Mouse (Mus musculus) embryonic facial prominence, embryonic 12.5 days (tissue): ENCODE results near the gene 4930539E08Rik. TPM values are rescaled to one million over a fixed set of nuclear protein-coding genes. Genes with fewer than 3 reads are reported as not detected.

Source experiments
- ATAC-seq: fragments of 200-750 bp; cut with Nextera tagmentation; 2 replicates; pipeline ENCODE4 v1.8.0; 2017; ENCODE audit not compliant: insufficient number of reproducible peaks, insufficient read depth, low FRiP score, low TSS enrichment
- H3K27ac ChIP-seq: fragments of 300-500 bp; sonication (generic); 2 replicates; pipeline ENCODE4 v1.5.1; 2016; ENCODE audit warnings: mild to moderate bottlenecking
- H3K27me3 ChIP-seq: fragments of 300-500 bp; sonication (generic); 2 replicates; pipeline ENCODE4 v1.6.1; 2016; ENCODE audit warnings: mild to moderate bottlenecking, moderate library complexity
- H3K36me3 ChIP-seq: fragments of 300-500 bp; sonication (generic); 2 replicates; pipeline ENCODE4 v1.6.1; 2016; ENCODE audit warnings: mild to moderate bottlenecking
- H3K4me1 ChIP-seq: fragments of 300-500 bp; sonication (generic); 2 replicates; pipeline ENCODE4 v1.6.1; 2016
- H3K4me2 ChIP-seq: fragments of 300-500 bp; sonication (generic); replicated peaks from 2 replicates; pipeline ENCODE4 v1.6.1; 2016; ENCODE audit warnings: mild to moderate bottlenecking, moderate library complexity
- H3K4me3 ChIP-seq: fragments of 300-500 bp; sonication (generic); 2 replicates; pipeline ENCODE4 v1.5.1; 2016; ENCODE audit warnings: mild to moderate bottlenecking
- H3K9ac ChIP-seq: fragments of 300-500 bp; sonication (generic); 2 replicates; pipeline ENCODE4 v1.6.1; 2016; ENCODE audit warnings: mild to moderate bottlenecking, moderate library complexity
- H3K9me3 ChIP-seq: fragments of 300-500 bp; sonication (generic); 2 replicates; pipeline ENCODE4 v1.6.1; 2016; ENCODE audit warnings: mild to moderate bottlenecking, moderate library complexity
- WGBS: fragments of 180-500 bp; shearing (Covaris S2); methylation state at CpG from one replicate; pipeline ENCODE4 v1.1.7; 2016; 5-methylcytosine and 5-hydroxymethylcytosine counted together
- polyA plus RNA-seq: library from polyadenylated mRNA; unstranded; fragments of >200 nt; fragmentation: Nextera tagmentation; extraction: Ambion mirVana; gene quantifications from 2 replicates; pipeline ENCODE4 v1.2.1, GENCODE M21; 2016

The 4930539E08Rik gene
- polyA plus RNA-seq, 1 experiment from 2014 or later: 0.15 TPM

DNA sequence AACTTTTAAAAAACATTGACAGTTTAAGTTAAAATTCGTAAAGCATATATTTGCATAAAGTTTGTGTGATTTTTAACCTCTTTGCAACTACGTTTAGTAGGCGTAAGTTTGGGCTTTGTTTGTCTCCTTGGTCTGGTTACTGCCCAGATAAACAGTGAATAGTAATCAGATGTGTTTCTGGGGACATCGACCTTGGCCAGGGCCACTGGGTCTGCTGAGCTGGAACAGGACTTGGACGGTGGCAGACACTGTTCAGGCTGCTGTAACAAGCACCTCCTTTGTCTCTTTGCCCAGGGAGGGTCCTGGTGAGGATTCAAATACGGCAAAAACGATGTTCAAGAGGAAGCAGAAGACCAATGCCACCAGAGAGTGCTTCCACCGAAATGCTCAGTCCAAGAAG lies 29.9 kb downstream of the 4930539E08Rik start:
- Histone ChIP-seq H3K27ac (no peak overlapping the region), H3K4me1 (no peaks in the 10 kb centered on the region), H3K36me3 (no peaks in the 10 kb centered on the region), H3K4me3 (no peak overlapping the region), H3K27me3 (peaks cover 8% of the 10 kb centered on the region; the same call in 1 of the 2 replicates), H3K4me2 (no peak overlapping the region), H3K9ac (no peak overlapping the region), H3K9me3 (no peaks in the 10 kb centered on the region; the same call in 1 of the 2 replicates)
- WGBS: 81% methylated on average over 8 of the region's 8 CpGs
- no peak for ATAC-seq

GRCm38 (mm10) chr17:28883941-28884516 lies 31.1 kb downstream of the 4930539E08Rik start:
- H3K4me1 ChIP-seq: no peaks in the 10 kb centered on the region
- no peaks in the 10 kb centered on the region for H3K36me3 ChIP-seq
- no peak overlapping the region for H3K4me3 ChIP-seq
- ATAC-seq: no peak
- H3K4me2 ChIP-seq: no peak overlapping the region
- H3K27ac ChIP-seq: no peak overlapping the region
- H3K27me3 ChIP-seq: peaks cover 10% of the 10 kb centered on the region; the same call in 1 of the 2 replicates
- no peaks in the 10 kb centered on the region; the same call in 1 of the 2 replicates for H3K9me3 ChIP-seq
- WGBS: 68% methylated on average over 10 of the region's 10 CpGs
- H3K9ac ChIP-seq: no peak overlapping the region

- Histone ChIP-seq H3K9ac (no peak overlapping the region), H3K4me2 (no peak overlapping the region), H3K36me3 (no peaks in the 10 kb centered on the region), H3K27me3 (peaks cover 10% of the 10 kb centered on the region; the same call in 1 of the 2 replicates), H3K4me3 (no peak overlapping the region), H3K9me3 (no peaks in the 10 kb centered on the region), H3K27ac (no peak overlapping the region), H3K4me1 (no peaks in the 10 kb centered on the region)
- no peak for ATAC-seq
- 53% methylated on average over 8 of the region's 8 CpGs for WGBS
Observed at GRCm38 (mm10) chr17:28882810-28883209, 32.3 kb downstream of the 4930539E08Rik start.

DNA sequence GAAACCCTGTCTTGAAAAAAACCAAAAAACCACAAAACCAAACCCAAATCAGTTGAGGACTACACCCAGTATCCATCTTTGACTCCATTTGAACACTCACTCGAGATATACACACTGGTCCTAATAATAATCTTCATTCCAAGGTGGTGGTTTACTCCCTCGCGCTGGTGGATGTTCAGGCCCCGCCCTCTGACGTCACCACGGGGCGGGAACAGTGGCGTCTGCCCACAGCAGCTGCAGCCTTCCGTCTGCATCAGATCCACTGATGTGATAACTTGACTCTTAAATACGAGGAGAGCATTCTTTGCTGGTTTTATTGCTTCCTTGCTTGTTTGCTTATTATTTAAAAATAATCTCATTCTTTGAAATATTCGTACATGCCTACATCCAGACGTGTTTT lies 32.8 kb downstream of the 4930539E08Rik start:
- no peak overlapping the region for H3K9ac ChIP-seq
- H3K4me1 ChIP-seq: no peaks in the 10 kb centered on the region
- no peak overlapping the region for H3K4me3 ChIP-seq
- H3K27ac ChIP-seq: no peak overlapping the region
- peaks cover 10% of the 10 kb centered on the region; the same call in 1 of the 2 replicates for H3K27me3 ChIP-seq
- 6% methylated on average over 12 of the region's 12 CpGs for WGBS
- no peaks in the 10 kb centered on the region for H3K36me3 ChIP-seq
- no peak for ATAC-seq
- H3K9me3 ChIP-seq: no peaks in the 10 kb centered on the region
- H3K4me2 ChIP-seq: no peak overlapping the region

GRCm38 (mm10) chr17:28879931-28880391 lies 35.2 kb downstream of the 4930539E08Rik start:
- H3K27ac ChIP-seq: no peak overlapping the region
- no peak overlapping the region for H3K9ac ChIP-seq
- no peaks in the 10 kb centered on the region for H3K36me3 ChIP-seq
- H3K4me2 ChIP-seq: 0 out of 2 replicates have a peak overlapping the region, but pooled peaks have one; percentile 17
- H3K27me3 ChIP-seq: peaks cover 10% of the 10 kb centered on the region; the same call in 1 of the 2 replicates
- no peaks in the 10 kb centered on the region for H3K9me3 ChIP-seq
- no peaks in the 10 kb centered on the region; the same call in 1 of the 2 replicates for H3K4me1 ChIP-seq
- 0 out of 2 replicates have a peak, but pooled peaks have one; percentile 35 for ATAC-seq
- 6% methylated on average over 18 of the region's 18 CpGs for WGBS
- H3K4me3 ChIP-seq: no peak overlapping the region

GRCm38 (mm10) chr17:28876821-28877220 lies 38.3 kb downstream of the 4930539E08Rik start:
- Histone ChIP-seq H3K27me3 (peaks cover 10% of the 10 kb centered on the region; the same call in 1 of the 2 replicates), H3K36me3 (no peaks in the 10 kb centered on the region), H3K9ac (no peak overlapping the region), H3K4me1 (no peaks in the 10 kb centered on the region; the same call in 1 of the 2 replicates), H3K4me3 (no peak overlapping the region), H3K27ac (no peak overlapping the region), H3K9me3 (no peaks in the 10 kb centered on the region), H3K4me2 (0 out of 2 replicates have a peak overlapping the region, but pooled peaks have one; percentile 19)
- 14% methylated on average over 19 of the region's 19 CpGs for WGBS
- ATAC-seq: no peak

GRCm38 (mm10) chr17:28876331-28876730 lies 38.8 kb downstream of the 4930539E08Rik start:
- Histone ChIP-seq H3K4me1 (no peaks in the 10 kb centered on the region; the same call in 1 of the 2 replicates), H3K27ac (no peak overlapping the region), H3K9ac (no peak overlapping the region), H3K4me3 (no peak overlapping the region), H3K36me3 (no peaks in the 10 kb centered on the region), H3K4me2 (no peak overlapping the region), H3K9me3 (no peaks in the 10 kb centered on the region), H3K27me3 (peaks cover 6% of the 10 kb centered on the region; the same call in 1 of the 2 replicates)
- no peak for ATAC-seq
- 62% methylated on average over 5 of the region's 5 CpGs for WGBS

DNA sequence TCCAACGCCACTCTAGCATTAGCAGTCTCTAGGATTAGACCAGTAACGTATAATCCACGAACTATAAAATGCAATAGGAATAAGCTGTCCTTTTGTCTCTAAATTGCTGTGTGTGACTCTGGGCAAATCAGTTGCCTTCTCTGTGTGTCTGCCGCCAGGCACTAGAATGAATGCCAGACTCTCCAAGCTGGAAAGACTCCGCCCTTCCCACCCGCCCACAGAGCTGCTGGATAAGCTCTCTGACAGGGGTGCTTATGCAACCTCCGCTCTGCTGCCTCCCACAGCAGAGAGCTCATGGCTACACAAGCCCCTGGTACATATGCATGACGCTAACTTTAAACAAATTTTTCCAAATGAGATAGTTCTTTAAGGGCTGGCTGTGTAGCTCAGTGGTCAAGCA lies 39.8 kb downstream of the 4930539E08Rik start:
- no peaks in the 10 kb centered on the region; the same call in 1 of the 2 replicates for H3K4me1 ChIP-seq
- ATAC-seq: 0 out of 2 replicates have a peak, but pooled peaks have one; percentile 26
- H3K27ac ChIP-seq: no peak overlapping the region
- no peak overlapping the region for H3K9ac ChIP-seq
- H3K4me2 ChIP-seq: no peak overlapping the region
- no peaks in the 10 kb centered on the region for H3K36me3 ChIP-seq
- H3K27me3 ChIP-seq: 0 out of 2 replicates have a peak, but pooled peaks cover 2% of the 10 kb centered on the region
- H3K4me3 ChIP-seq: no peak overlapping the region
- 45% methylated on average over 8 of the region's 8 CpGs for WGBS
- H3K9me3 ChIP-seq: no peaks in the 10 kb centered on the region

GRCm38 (mm10) chr17:28874825-28875224 lies 40.3 kb downstream of the 4930539E08Rik start:
- Histone ChIP-seq H3K9me3 (no peaks in the 10 kb centered on the region), H3K4me2 (no peak overlapping the region), H3K27me3 (no peaks in the 10 kb centered on the region), H3K4me1 (no peaks in the 10 kb centered on the region; the same call in 1 of the 2 replicates), H3K36me3 (no peaks in the 10 kb centered on the region), H3K4me3 (no peak overlapping the region), H3K9ac (no peak overlapping the region), H3K27ac (no peak overlapping the region)
- ATAC-seq: no peak
- WGBS: 76% methylated on average over 7 of the region's 7 CpGs

DNA sequence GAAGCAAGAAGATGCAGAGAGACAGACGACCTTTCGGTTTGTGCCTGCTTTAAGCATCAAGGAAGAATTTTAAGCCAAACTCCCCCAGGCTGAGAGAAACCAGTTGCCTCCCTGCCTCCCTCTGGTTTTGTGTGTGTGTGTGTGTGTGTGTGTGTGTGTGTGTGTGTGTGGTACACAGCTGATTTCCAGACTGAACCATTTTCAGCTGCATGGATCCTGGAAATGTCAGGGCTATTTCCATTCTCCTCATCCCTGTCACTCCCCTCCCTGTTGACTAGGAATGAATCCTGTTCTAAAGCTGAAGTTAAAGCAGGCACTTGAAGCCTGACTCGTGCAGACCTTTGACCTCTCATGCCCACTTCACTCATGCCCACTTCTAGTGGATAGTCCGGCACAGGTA lies 40.9 kb downstream of the 4930539E08Rik start:
- 75% methylated on average over 4 of the region's 4 CpGs for WGBS
- H3K9me3 ChIP-seq: no peaks in the 10 kb centered on the region
- no peak overlapping the region for H3K4me2 ChIP-seq
- H3K27me3 ChIP-seq: no peaks in the 10 kb centered on the region
- H3K4me1 ChIP-seq: no peaks in the 10 kb centered on the region; the same call in 1 of the 2 replicates
- H3K27ac ChIP-seq: no peak overlapping the region
- no peak overlapping the region for H3K9ac ChIP-seq
- ATAC-seq: no peak
- no peaks in the 10 kb centered on the region for H3K36me3 ChIP-seq
- H3K4me3 ChIP-seq: no peak overlapping the region

- ATAC-seq: no peak
- no peak overlapping the region for H3K27ac ChIP-seq
- H3K9ac ChIP-seq: no peak overlapping the region
- H3K4me2 ChIP-seq: no peak overlapping the region
- no peaks in the 10 kb centered on the region; the same call in 1 of the 2 replicates for H3K4me1 ChIP-seq
- WGBS: 86% methylated on average over 7 of the region's 7 CpGs
- H3K36me3 ChIP-seq: no peaks in the 10 kb centered on the region
- H3K27me3 ChIP-seq: no peaks in the 10 kb centered on the region
- no peak overlapping the region for H3K4me3 ChIP-seq
- no peaks in the 10 kb centered on the region for H3K9me3 ChIP-seq
Observed at GRCm38 (mm10) chr17:28872322-28872721, 42.8 kb downstream of the 4930539E08Rik start.

DNA sequence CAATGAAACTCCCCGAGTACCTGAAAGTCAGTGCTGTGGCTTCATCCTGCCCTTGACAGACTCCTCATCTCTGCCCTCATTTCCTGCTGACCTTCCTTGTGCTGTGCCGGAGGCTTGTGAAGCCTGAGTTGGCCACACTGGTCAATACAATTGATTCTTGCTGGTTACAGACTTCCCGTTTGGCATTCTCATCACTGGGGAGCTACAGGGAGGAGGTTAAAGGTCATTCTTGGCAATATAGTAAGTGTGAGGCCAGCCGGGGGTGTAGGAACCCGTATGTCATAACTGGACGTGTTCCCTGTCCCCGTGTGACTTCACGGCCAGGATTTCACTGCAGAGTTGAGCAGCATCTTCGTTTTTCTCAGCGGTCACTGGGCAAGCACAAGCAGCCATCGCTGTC lies 43.3 kb downstream of the 4930539E08Rik start:
- Histone ChIP-seq H3K9me3 (no peaks in the 10 kb centered on the region), H3K27me3 (no peaks in the 10 kb centered on the region), H3K4me2 (no peak overlapping the region), H3K9ac (no peak overlapping the region), H3K27ac (no peak overlapping the region), H3K4me1 (no peaks in the 10 kb centered on the region; the same call in 1 of the 2 replicates), H3K36me3 (no peaks in the 10 kb centered on the region), H3K4me3 (no peak overlapping the region)
- WGBS: 79% methylated on average over 11 of the region's 11 CpGs
- ATAC-seq: no peak
